Mouse (Mus musculus) CH12.LX (cell line): ENCODE measurements around the gene Hoxd11. TPM values are rescaled to one million over a fixed set of nuclear protein-coding genes. Genes with fewer than 3 reads are reported as not detected.

Experiments
- DNase-seq: peaks from one replicate; pipeline ENCODE4 v3.0.0-alpha.2; 2013; ENCODE audit errors: extremely low read depth
- H3K27ac ChIP-seq: 2 replicates; pipeline ENCODE4 v1.5.1; 2012; ENCODE audit warnings: low read depth, mild to moderate bottlenecking, control low read depth, moderate library complexity; ENCODE audit not compliant: insufficient read depth
- H3K27me3 ChIP-seq: replicated peaks from 2 replicates; pipeline ENCODE3; 2012; ENCODE audit warnings: inconsistent platforms
- H3K36me3 ChIP-seq, 2 experiments: replicated peaks in 1 of 2; 2 replicates each; pipeline versions ENCODE3 to v1.6.1; 2012; ENCODE audit warnings: inconsistent platforms in 1 of 2, low read length in 1 of 2, mild to moderate bottlenecking in 1 of 2, mixed read lengths in 1 of 2, moderate library complexity in 1 of 2; ENCODE audit not compliant: control insufficient read depth in 1 of 2, insufficient read depth in 1 of 2
- H3K4me1 ChIP-seq, 2 experiments: 2 replicates each; pipeline ENCODE4 v1.6.1; 2012; ENCODE audit warnings: inconsistent platforms in 1 of 2, moderate library complexity in 1 of 2; ENCODE audit not compliant: insufficient read depth in 2 of 2, control insufficient read depth in 1 of 2
- H3K4me2 ChIP-seq: 2 replicates; pipeline ENCODE4 v1.6.1; 2012; ENCODE audit warnings: low read depth, mild to moderate bottlenecking, control low read depth; ENCODE audit not compliant: poor library complexity, insufficient read depth, severe bottlenecking
- H3K4me3 ChIP-seq, 3 experiments: fragments of 150-350 bp in 1 of 3; sonication (generic) in 1 of 3; replicated peaks in 1 of 3; 2 replicates each; pipeline versions ENCODE3 to v1.5.1; 2011 to 2012; ENCODE audit warnings: low read depth in 2 of 3, low read length in 2 of 3, mild to moderate bottlenecking in 2 of 3, moderate library complexity in 2 of 3, control low read depth in 1 of 3, improper control_type of control experiment in 1 of 3, inconsistent platforms in 1 of 3, mixed read lengths in 1 of 3; ENCODE audit not compliant: poor library complexity in 1 of 3
- H3K79me2 ChIP-seq: replicated peaks from 2 replicates; pipeline ENCODE4 v1.6.1; 2012; ENCODE audit warnings: mild to moderate bottlenecking, moderate library complexity; ENCODE audit not compliant: control insufficient read depth, poor library complexity, insufficient read depth, severe bottlenecking; ENCODE audit errors: extremely low read depth
- H3K9ac ChIP-seq: 2 replicates; pipeline ENCODE4 v1.6.1; 2012; ENCODE audit warnings: low read depth, mild to moderate bottlenecking, control low read depth, moderate library complexity; ENCODE audit not compliant: insufficient read depth
- H3K9me3 ChIP-seq: replicated peaks from 2 replicates; pipeline ENCODE3; 2012; ENCODE audit warnings: low read length, inconsistent platforms, mixed read lengths
- BHLHE40 ChIP-seq: IDR thresholded peaks from 2 replicates; pipeline ENCODE4 v1.6.1; 2011; ENCODE audit warnings: mild to moderate bottlenecking, low read depth, low read length, improper control_type of control experiment
- CHD1 ChIP-seq: IDR thresholded peaks from 2 replicates; pipeline ENCODE4 v1.6.1; 2012; ENCODE audit warnings: low read depth, low read length, improper control_type of control experiment, inconsistent platforms
- CTCF ChIP-seq, 2 experiments: IDR thresholded peaks in 1 of 2; conservative IDR thresholded peaks in 1 of 2; 2 replicates each; pipeline ENCODE4 v1.5.1; 2011 to 2012; ENCODE audit warnings: low read depth in 2 of 2, low read length in 2 of 2, improper control_type of control experiment in 1 of 2, inconsistent platforms in 1 of 2, mild to moderate bottlenecking in 1 of 2, moderate library complexity in 1 of 2
- ETS1 ChIP-seq: conservative IDR thresholded peaks from 2 replicates; pipeline ENCODE4 v1.6.1; 2012; ENCODE audit warnings: low read depth, mild to moderate bottlenecking, inconsistent platforms, low read length, improper control_type of control experiment, moderate library complexity
- GABPA ChIP-seq: IDR thresholded peaks from 2 replicates; pipeline ENCODE4 v1.6.1; 2012; ENCODE audit warnings: low read depth, low read length, improper control_type of control experiment, inconsistent platforms; ENCODE audit not compliant: insufficient replicate concordance
- JUND ChIP-seq: conservative IDR thresholded peaks from 2 replicates; pipeline ENCODE4 v1.6.1; 2011; ENCODE audit warnings: low read depth, low read length, improper control_type of control experiment
- KAT2A ChIP-seq: IDR thresholded peaks from 2 replicates; pipeline ENCODE4 v1.6.1; 2012; ENCODE audit warnings: low read length, improper control_type of control experiment, inconsistent platforms; ENCODE audit not compliant: insufficient replicate concordance
- MAFK ChIP-seq: IDR thresholded peaks from 2 replicates; pipeline ENCODE4 v1.6.1; 2011; ENCODE audit warnings: low read length, improper control_type of control experiment; ENCODE audit not compliant: insufficient replicate concordance
- MAZ ChIP-seq: IDR thresholded peaks from 2 replicates; pipeline ENCODE4 v1.6.1; 2012; ENCODE audit warnings: low read depth, mild to moderate bottlenecking, inconsistent platforms, low read length, improper control_type of control experiment, moderate library complexity
- MEF2A ChIP-seq: IDR thresholded peaks from 2 replicates; pipeline ENCODE4 v1.6.1; 2014; ENCODE audit warnings: low read depth, mild to moderate bottlenecking, inconsistent platforms, low read length, improper control_type of control experiment, borderline replicate concordance
- NRF1 ChIP-seq: IDR thresholded peaks from 2 replicates; pipeline ENCODE4 v1.6.1; 2014; ENCODE audit warnings: low read depth, mild to moderate bottlenecking, inconsistent platforms, low read length, improper control_type of control experiment, moderate library complexity
- PAX5 ChIP-seq: IDR thresholded peaks from 2 replicates; pipeline ENCODE4 v1.6.1; 2012; ENCODE audit warnings: low read length, inconsistent platforms, mixed read lengths
- SIN3A ChIP-seq: IDR thresholded peaks from 2 replicates; pipeline ENCODE4 v1.6.1; 2012; ENCODE audit warnings: low read length, improper control_type of control experiment, inconsistent platforms
- TBP ChIP-seq: conservative IDR thresholded peaks from 2 replicates; pipeline ENCODE4 v1.6.1; 2011; ENCODE audit warnings: low read depth, low read length, improper control_type of control experiment
- TCF12 ChIP-seq: IDR thresholded peaks from 2 replicates; pipeline ENCODE4 v1.6.1; 2014; ENCODE audit warnings: low read depth, mild to moderate bottlenecking, inconsistent platforms, low read length, improper control_type of control experiment
- UBTF ChIP-seq: IDR thresholded peaks from 2 replicates; pipeline ENCODE4 v1.6.1; 2012; ENCODE audit warnings: low read depth, mild to moderate bottlenecking, inconsistent platforms, low read length, improper control_type of control experiment, moderate library complexity
- ZKSCAN1 ChIP-seq: IDR thresholded peaks from 2 replicates; pipeline ENCODE4 v1.6.1; 2012; ENCODE audit warnings: low read depth, inconsistent platforms, low read length, improper control_type of control experiment, borderline replicate concordance
- dilution Hi-C: fragments of 300-500 bp; cut with MboI; formaldehyde crosslinking; loops from 2 replicates; pipeline ENCODE4 v1.14.3; 2020; ENCODE audit warnings: low sequenced_read_pairs; ENCODE audit not compliant: extremely low pct_unique_long_range_greater_than_20kb, extremely low pct_ligation_motif_present
- in situ Hi-C: fragments of 300-500 bp; cut with MboI; formaldehyde crosslinking; loops from 3 replicates; pipeline ENCODE4 v1.14.3; 2019; ENCODE audit warnings: low sequenced_read_pairs, low pct_ligation_motif_present, low pct_unique_long_range_greater_than_20kb, mixed read lengths
- polyA plus RNA-seq: library from polyadenylated mRNA; unstranded; fragments of >175 nt; gene quantifications from 2 replicates; pipeline ENCODE4 v1.2.1, GENCODE M21; 2012; ENCODE audit warnings: low read depth; ENCODE audit not compliant: insufficient read length
- total RNA-seq, 2 experiments: library from RNA; depleted of rRNA; stranded (reverse); fragments of 300-350 nt in 1 of 2; fragments of >200 nt in 1 of 2; gene quantifications; 2 replicates each; pipeline ENCODE4 v1.2.3; 2012 to 2014

Gene Hoxd11
- total and polyA plus RNA-seq, 3 experiments, result not detected

GRCm38 (mm10) chr2:74653781-74654535 is 25.4 kb upstream of the Hoxd11 start:
- H3K4me1 ChIP-seq, result no peaks in the 10 kb centered on the region
- dilution Hi-C loops, result no loop called here
- no peak for TF ChIP-seq KAT2A
- no peak for TF ChIP-seq GABPA
- no peak for TF ChIP-seq TCF12
- no peak for TF ChIP-seq MAFK
- no peak for TF ChIP-seq UBTF
- TF ChIP-seq, all 38 proteins: peak for 0
- no peak overlapping the region for H3K4me3 ChIP-seq
- no peaks in the 10 kb centered on the region for H3K27me3 ChIP-seq
- H3K36me3 ChIP-seq, result no peaks in the 10 kb centered on the region
- no peak for DNase-seq
- peaks cover 28% of the 10 kb centered on the region for H3K9me3 ChIP-seq
- no peak overlapping the region for H3K4me2 ChIP-seq
- in situ Hi-C loops, result loop anchor here (25.0 kb wide), 1 partner anchor 1067 kb away; the partner anchor contains the start of gene Chrna1
- no peaks in the 10 kb centered on the region for H3K79me2 ChIP-seq
- H3K9ac ChIP-seq, result no peak overlapping the region
- H3K27ac ChIP-seq, result no peak overlapping the region

- DNase-seq, result no peak
- dilution Hi-C loops, result no loop called here
- no peaks in the 10 kb centered on the region for H3K79me2 ChIP-seq
- H3K9ac ChIP-seq, result no peak overlapping the region
- no peaks in the 10 kb centered on the region for H3K27me3 ChIP-seq
- no peak overlapping the region for H3K4me3 ChIP-seq
- no peaks in the 10 kb centered on the region for H3K4me1 ChIP-seq
- in situ Hi-C loops, result loop anchor here (25.0 kb wide), 1 partner anchor 1068 kb away; the partner anchor contains the start of gene Chrna1
- H3K9me3 ChIP-seq, result peaks cover 33% of the 10 kb centered on the region
- no peak overlapping the region for H3K27ac ChIP-seq
- no peak overlapping the region for H3K4me2 ChIP-seq
- TF ChIP-seq SIN3A, result no peak
- no peak for TF ChIP-seq UBTF
- TF ChIP-seq JUND, result no peak
- TF ChIP-seq ETS1, result no peak
- TF ChIP-seq KAT2A, result no peak
- TF ChIP-seq BHLHE40, result no peak
- no peak for TF ChIP-seq NRF1
- no peak for TF ChIP-seq MAZ
- no peak for TF ChIP-seq CHD1
- TF ChIP-seq MEF2A, result no peak
- TF ChIP-seq CTCF (conservative IDR thresholded peaks at IDR 0.05 in 1 of 2, IDR thresholded peaks at IDR 0.05 in 1 of 2; ENCODE audit: low read depth in 2 of 2, low read length in 2 of 2), result no peak
- no peak for TF ChIP-seq TBP
- no peak for TF ChIP-seq GABPA
- TF ChIP-seq PAX5, result no peak
- no peak for TF ChIP-seq ZKSCAN1
- H3K36me3 ChIP-seq, result no peaks in the 10 kb centered on the region
These were observed 24.5 kb upstream of the Hoxd11 start for GRCm38 (mm10) chr2:74654743-74655419.
